Mouse (Mus musculus): ENCODE results near the gene Scn4b.

DNA sequence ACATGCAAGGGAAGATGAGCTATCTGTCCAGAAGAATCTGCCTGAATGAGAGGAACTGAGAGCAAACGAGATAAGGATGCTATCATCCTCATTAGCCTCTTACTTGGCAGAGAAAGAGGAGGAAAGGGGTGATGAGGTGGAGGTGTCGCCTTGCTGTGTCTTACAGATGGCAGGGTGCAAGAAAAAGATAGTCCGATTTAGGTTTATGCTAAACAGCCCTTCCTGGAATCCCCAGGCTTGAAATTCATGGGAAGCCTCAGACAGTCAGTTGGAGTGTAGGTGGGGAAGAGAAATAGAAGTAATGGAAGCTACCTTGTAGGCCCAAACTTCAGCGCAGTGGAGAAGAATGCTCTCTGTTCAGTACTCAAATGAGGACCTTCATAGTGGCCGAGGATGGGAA is 29.7 kb downstream of the Scn4b start:
- no peak for TF ChIP-seq CTCF (IDR thresholded peaks at IDR 0.05; ENCODE audit: borderline replicate concordance, insufficient read depth, low read length)
- no peak for TF ChIP-seq POLR2A (IDR thresholded peaks at IDR 0.05; ENCODE audit: low read depth, low read length)
